Mouse (Mus musculus) Patski (cell line): Measurements from ENCODE around the gene Vti1a. TPM values are rescaled to one million over a fixed set of nuclear protein-coding genes. Genes with fewer than 3 reads are reported as not detected.

Source experiments
- ATAC-seq: fragments of 100-300 bp; one replicate; pipeline ENCODE4 v1.8.0; 2021
- CTCF ChIA-PET: fragments of 350-600 bp; sonication (Branson Sonifier 250); formaldehyde crosslinking; loops from one replicate; lab custom pipeline; 2022; ENCODE audit warnings: inconsistent platforms; lab: Charles Lee
- POLR2A ChIA-PET: fragments of 350-600 bp; sonication (Branson Sonifier 250); formaldehyde crosslinking; loops from one replicate; lab custom pipeline; 2022; ENCODE audit warnings: antibody characterized with exemption, inconsistent platforms; lab: Charles Lee
- DNase-seq: peaks from one replicate; pipeline ENCODE4 v3.0.0-alpha.2; 2011; ENCODE audit warnings: low read depth, low spot score
- H3K27me3 ChIP-seq: fragments of 371-371 bp; one replicate; pipeline ENCODE4 v1.5.1; 2021
- CTCF ChIP-seq: fragments of 100-300 bp; IDR thresholded peaks from one replicate; pipeline ENCODE4 v1.5.1; 2021
- in situ Hi-C: fragments of 300-500 bp; cut with MboI; formaldehyde crosslinking; loops from 3 replicates; pipeline ENCODE4 v1.11.1; 2018; ENCODE audit warnings: low pct_unique_long_range_greater_than_20kb, mixed read lengths
- polyA plus RNA-seq: library from polyadenylated mRNA; unstranded; gene quantifications from one replicate; pipeline ENCODE4 v1.2.3, GENCODE M21; 2021

The Vti1a gene
- polyA plus RNA-seq, 1 experiment from 2014 or later: 41.4 TPM

GRCm38 (mm10) chr19:55596804-55597203 lies 280.7 kb downstream of the Vti1a start:
- DNase-seq: no peak
- ChIA-PET POLR2A (interaction anchor here (1.3 to 1.4 kb wide), 2 partner anchors 8 to 19 kb away, joined by 3 to 5 read pairs; no protein-coding TSS in a partner anchor), CTCF (interaction anchor here (0.9 to 1.5 kb wide), 2 partner anchors 9 to 12 kb away, joined by 3 to 4 read pairs; no protein-coding TSS in a partner anchor)
- no peak for ATAC-seq
- in situ Hi-C loops: no loop called here
- H3K27me3 ChIP-seq: no peaks in the 10 kb centered on the region
- no peak for TF ChIP-seq CTCF

- TF ChIP-seq CTCF: no peak
These were observed 281.2 kb downstream of the Vti1a start for GRCm38 (mm10) chr19:55597296-55597695.

GRCm38 (mm10) chr19:55597951-55598350 lies 281.9 kb downstream of the Vti1a start:
- TF ChIP-seq CTCF: no peak
- ATAC-seq (no peak), DNase-seq (no peak)
- ChIA-PET CTCF (interaction anchor here (0.9 to 1.5 kb wide), 2 partner anchors 10 to 13 kb away, joined by 3 to 4 read pairs; no protein-coding TSS in a partner anchor), POLR2A (interaction anchor here (1.4 kb wide), 1 partner anchor 9 kb away, joined by 3 read pairs; no protein-coding TSS in a partner anchor)
- no peaks in the 10 kb centered on the region for H3K27me3 ChIP-seq
- in situ Hi-C loops: no loop called here

More at GRCm38 (mm10) chr19:55597296-55597695, 281.2 kb downstream of the Vti1a start:
- CTCF ChIA-PET: interaction anchor here (0.9 to 1.5 kb wide), 2 partner anchors 10 to 12 kb away, joined by 3 to 4 read pairs; no protein-coding TSS in a partner anchor
- in situ Hi-C loops: no loop called here
- no peaks in the 10 kb centered on the region for H3K27me3 ChIP-seq
- POLR2A ChIA-PET: interaction anchor here (0.7 to 1.4 kb wide), 2 partner anchors 8 to 11 kb away, joined by 3 to 4 read pairs; no protein-coding TSS in a partner anchor
- no peak for ATAC-seq
- DNase-seq: no peak

- ATAC-seq: no peak
- POLR2A ChIA-PET: interaction anchor here (0.7 kb wide), 1 partner anchor 24 kb away, joined by 3 read pairs; no protein-coding TSS in a partner anchor
- no peaks in the 10 kb centered on the region for H3K27me3 ChIP-seq
- no peak for TF ChIP-seq CTCF
- no peak for DNase-seq
- in situ Hi-C loops: no loop called here
- CTCF ChIA-PET: interaction anchor here (1.3 kb wide), 1 partner anchor 17 kb away, joined by 4 read pairs; no protein-coding TSS in a partner anchor
These were observed 283.0 kb downstream of the Vti1a start for GRCm38 (mm10) chr19:55599124-55599523.

GRCm38 (mm10) chr19:55607725-55608124 lies 291.6 kb downstream of the Vti1a start:
- in situ Hi-C loops: no loop called here
- CTCF ChIA-PET: no interaction called here
- ATAC-seq: no peak
- TF ChIP-seq CTCF: no peak
- no peaks in the 10 kb centered on the region for H3K27me3 ChIP-seq
- DNase-seq: no peak
- POLR2A ChIA-PET: no interaction called here

- CTCF ChIA-PET: no interaction called here
- in situ Hi-C loops: no loop called here
- POLR2A ChIA-PET: interaction anchor here (1.1 kb wide), 1 partner anchor 8 kb away, joined by 3 read pairs; no protein-coding TSS in a partner anchor
These were observed 292.8 kb downstream of the Vti1a start for GRCm38 (mm10) chr19:55608858-55609375.

GRCm38 (mm10) chr19:55609806-55610205 lies 293.7 kb downstream of the Vti1a start:
- H3K27me3 ChIP-seq: no peaks in the 10 kb centered on the region
- ChIA-PET POLR2A (no interaction called here), CTCF (no interaction called here)
- ATAC-seq (no peak), DNase-seq (no peak)
- no peak for TF ChIP-seq CTCF
- in situ Hi-C loops: no loop called here

More at GRCm38 (mm10) chr19:55608858-55609375, 292.8 kb downstream of the Vti1a start:
- no peaks in the 10 kb centered on the region for H3K27me3 ChIP-seq
- no peak for TF ChIP-seq CTCF
- no peak for DNase-seq
- no peak for ATAC-seq

GRCm38 (mm10) chr19:55615743-55616142 lies 299.6 kb downstream of the Vti1a start:
- CTCF ChIA-PET: interaction anchor here (0.8 to 1.8 kb wide), 3 partner anchors 9 to 23 kb away, joined by 3 to 4 read pairs (median 4); no protein-coding TSS in a partner anchor
- in situ Hi-C loops: loop anchor here (5.0 kb wide), 1 partner anchor 97 kb away; no protein-coding TSS in a partner anchor
- H3K27me3 ChIP-seq: no peaks in the 10 kb centered on the region
- POLR2A ChIA-PET: interaction anchor here (0.8 to 1.5 kb wide), 4 partner anchors 15 to 125 kb away, joined by 3 to 5 read pairs (median 4); no protein-coding TSS in a partner anchor
- no peak for TF ChIP-seq CTCF
- ATAC-seq (no peak), DNase-seq (no peak)

GRCm38 (mm10) chr19:55616276-55616675 lies 300.2 kb downstream of the Vti1a start:
- no peak for TF ChIP-seq CTCF
- ATAC-seq (no peak), DNase-seq (no peak)
- H3K27me3 ChIP-seq: no peaks in the 10 kb centered on the region
- POLR2A ChIA-PET: interaction anchor here (0.7 to 1.5 kb wide), 5 partner anchors 14 to 124 kb away, joined by 3 to 5 read pairs (median 3); no protein-coding TSS in a partner anchor
- in situ Hi-C loops: loop anchor here (5.0 kb wide), 1 partner anchor 96 kb away; no protein-coding TSS in a partner anchor
- CTCF ChIA-PET: interaction anchor here (0.8 to 1.8 kb wide), 4 partner anchors 8 to 105 kb away, joined by 3 to 4 read pairs (median 4); no protein-coding TSS in a partner anchor

- in situ Hi-C loops: loop anchor here (5.0 kb wide), 1 partner anchor 95 kb away; no protein-coding TSS in a partner anchor
- no peak for TF ChIP-seq CTCF
- no peak for ATAC-seq
- DNase-seq: no peak
- POLR2A ChIA-PET: interaction anchor here (0.5 to 1.5 kb wide), 6 partner anchors 8 to 353 kb away, joined by 3 to 5 read pairs (median 4); no protein-coding TSS in a partner anchor
- CTCF ChIA-PET: interaction anchor here (0.9 to 1.8 kb wide), 4 partner anchors 15 to 517 kb away, joined by 3 to 4 read pairs (median 4); no protein-coding TSS in a partner anchor
- no peaks in the 10 kb centered on the region for H3K27me3 ChIP-seq
These were observed 300.8 kb downstream of the Vti1a start for GRCm38 (mm10) chr19:55616937-55617336.
